Mouse (Mus musculus) liver, embryonic 14.5 days (tissue): ENCODE results near the gene Tnip3.

Experiments
- CTCF ChIP-seq: IDR thresholded peaks from 2 replicates; pipeline ENCODE4 v1.5.1; 2016; ENCODE audit warnings: antibody characterized with exemption, low read depth, control low read depth
- EP300 ChIP-seq: IDR thresholded peaks from 2 replicates; pipeline ENCODE4 v1.6.1; 2016; ENCODE audit warnings: antibody characterized with exemption, low read depth

- no peak for TF ChIP-seq CTCF
- TF ChIP-seq EP300 = no peak
Observed at GRCm38 (mm10) chr6:65531232-65531848, 6.2 kb downstream of the Tnip3 start.
